In the genomic region with DNA sequence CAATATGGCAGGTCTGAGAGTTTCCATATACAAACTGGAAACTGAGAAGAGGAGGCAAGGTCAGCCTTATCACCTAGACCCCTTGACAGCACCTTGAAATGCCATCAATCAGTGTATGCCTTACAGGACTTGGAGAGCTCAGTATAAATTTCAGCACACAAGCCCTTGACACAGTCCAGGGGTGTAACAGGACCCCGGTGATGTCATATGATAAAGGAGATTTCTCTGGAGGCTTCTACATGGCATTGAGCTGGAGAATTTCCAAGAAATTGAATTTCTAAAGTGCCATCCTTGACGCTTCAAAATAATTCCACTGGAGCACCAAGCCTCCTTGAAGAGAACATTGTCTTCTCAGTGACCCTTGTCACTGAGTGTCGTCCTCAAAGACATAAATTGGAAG, we compare ENCODE assay signal across 1 mouse cellular context.
TF ChIP-seq lines count a peak whose summit lies in the region.

No protein-coding gene starts in this region.

TF ChIP-seq in CH12.LX, 34 proteins besides CTCF, POLR2A, EP300 and RAD21:
- TF ChIP-seq MXI1 (IDR thresholded peaks at IDR 0.05; ENCODE audit: low read depth, low read length) (no peak), ZKSCAN1 (IDR thresholded peaks at IDR 0.05; ENCODE audit: borderline replicate concordance, low read depth, low read length) (no peak), USF1 (IDR thresholded peaks at IDR 0.05; ENCODE audit: low read depth, low read length) (no peak), ZNF384 (IDR thresholded peaks at IDR 0.05; ENCODE audit: low read depth, low read length) (no peak), E2F4 (IDR thresholded peaks at IDR 0.05; ENCODE audit: insufficient replicate concordance, low read depth, low read length) (no peak), POLR2AphosphoS2 (IDR thresholded peaks at IDR 0.05; ENCODE audit: low read depth, low read length) (no peak), USF2 (conservative IDR thresholded peaks at IDR 0.05; ENCODE audit: low read depth, low read length) (no peak), CHD2 (IDR thresholded peaks at IDR 0.05; ENCODE audit: low read length) (no peak), JUN (IDR thresholded peaks at IDR 0.05; ENCODE audit: insufficient read depth, low read depth, low read length) (no peak), NRF1 (IDR thresholded peaks at IDR 0.05; ENCODE audit: low read depth, low read length) (no peak), ZMIZ1 (IDR thresholded peaks at IDR 0.05; ENCODE audit: low read depth, low read length) (no peak), MAX (IDR thresholded peaks at IDR 0.05; ENCODE audit: low read length) (no peak), RCOR1 (conservative IDR thresholded peaks at IDR 0.05; ENCODE audit: low read depth, low read length) (no peak), PAX5 (IDR thresholded peaks at IDR 0.05; ENCODE audit: low read length) (no peak), MYC (IDR thresholded peaks at IDR 0.05; ENCODE audit: low read depth, low read length) (no peak), TCF12 (IDR thresholded peaks at IDR 0.05; ENCODE audit: low read depth, low read length) (no peak), ELF1 (IDR thresholded peaks at IDR 0.05; ENCODE audit: low read depth, low read length) (no peak), ETS1 (conservative IDR thresholded peaks at IDR 0.05; ENCODE audit: low read depth, low read length) (no peak), BHLHE40 (IDR thresholded peaks at IDR 0.05; ENCODE audit: low read depth, low read length) (no peak)
TF ChIP-seq in CH12.LX: peak in this region for 0.
